Mouse (Mus musculus): ENCODE results near the gene Olfr844. TPM values are rescaled to one million over a fixed set of nuclear protein-coding genes. Genes with fewer than 3 reads are reported as not detected.

Gene Olfr844
- not detected for total RNA-seq (2021)
- long read RNA-seq, experiment 1, result 0 reads
- long read RNA-seq, experiment 2, result 0 reads

- intact Hi-C loops (cut with DNase I), result no loop called here
- DNase-seq, result no peak
Observed at GRCm38 (mm10) chr9:19316047-19316446, at the start of gene Olfr844. Olfr844 (plus strand) TSS chr9:19316347.

- no peak for DNase-seq
- intact Hi-C loops (cut with DNase I), result no loop called here
Observed at GRCm38 (mm10) chr9:19336157-19336556, 20.0 kb downstream of the Olfr844 start, which contains the start of gene Olfr845. Olfr845 (plus strand) TSS chr9:19336457.

DNA sequence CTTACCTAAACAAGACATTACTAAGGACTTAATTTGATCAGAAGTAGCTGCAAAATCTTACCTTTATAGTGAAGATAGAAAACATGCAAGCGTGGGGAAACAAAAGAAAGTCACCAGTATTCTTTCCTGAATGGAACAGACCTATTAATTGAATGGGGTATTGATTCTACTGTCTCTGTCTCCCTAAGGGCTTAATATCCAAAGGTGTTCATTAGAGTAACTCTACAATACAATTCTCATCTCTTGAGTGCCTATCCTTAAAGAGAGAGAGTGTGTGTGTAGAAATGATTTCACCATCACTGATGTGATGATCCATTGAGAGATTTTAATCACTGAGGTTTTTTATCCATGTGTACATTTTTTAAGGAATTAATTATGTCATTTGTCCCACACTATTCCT is 47.8 kb downstream of the Olfr844 start, which contains the start of gene Olfr846:
TSS of gene Olfr846 (minus strand) at position 101 of the 400 bp plus-strand sequence.
- intact Hi-C loops (cut with DNase I), result no loop called here
- DNase-seq, result no peak

Other genes with a start within 250 kb of the Olfr844 start
- not detected for gene Olfr836, start 196.0 kb upstream of the Olfr844 start, total RNA-seq (2021)
- not detected for gene Olfr837, start 180.0 kb upstream of the Olfr844 start, total RNA-seq (2021)
- gene Olfr839-ps1, start 139.0 kb upstream of the Olfr844 start, total RNA-seq (2021), result not detected
- gene Olfr843, start 64.4 kb upstream of the Olfr844 start, total RNA-seq (2021), result not detected
- not detected for gene Olfr845, start 20.1 kb downstream of the Olfr844 start, total RNA-seq (2021)
- not detected for gene Olfr846, start 47.7 kb downstream of the Olfr844 start, total RNA-seq (2021)
- not detected for gene Olfr847, start 62.3 kb downstream of the Olfr844 start, total RNA-seq (2021)
- gene Olfr849, start 123.9 kb downstream of the Olfr844 start, total RNA-seq (2021), result not detected
- not detected for gene Olfr850, start 161.9 kb downstream of the Olfr844 start, total RNA-seq (2021)
- gene Olfr851, start 176.9 kb downstream of the Olfr844 start, total RNA-seq (2021), result not detected
- gene Olfr853, start 224.7 kb downstream of the Olfr844 start, total RNA-seq (2021), result not detected